Mouse (Mus musculus) lung, embryonic 14.5 days (tissue): ENCODE measurements at regions not wholly inside any gene's neighbourhood (a gene's known extent, or its start where the extent isn't known, plus 50 kb on each side); places are given as distances from the start of the nearest gene placed in this dataset.

Source experiments
- ATAC-seq: fragments of 200-750 bp; cut with Nextera tagmentation; 2 replicates; pipeline ENCODE4 v1.8.0; 2017; ENCODE audit warnings: mild to moderate bottlenecking, moderate TSS enrichment, moderate library complexity; ENCODE audit not compliant: insufficient read depth
- DNase-seq: peaks from one replicate; pipeline ENCODE4 v3.0.0-alpha.2; 2015
- H3K27ac ChIP-seq: fragments of 300-500 bp; sonication (generic); 2 replicates; pipeline ENCODE4 v1.5.1; 2014; ENCODE audit warnings: low read depth, mild to moderate bottlenecking, moderate library complexity
- H3K27me3 ChIP-seq: fragments of 300-500 bp; sonication (generic); 2 replicates; pipeline ENCODE4 v1.6.1; 2014; ENCODE audit warnings: low read length, control low read depth; ENCODE audit not compliant: insufficient read depth
- H3K36me3 ChIP-seq: fragments of 300-500 bp; sonication (generic); 2 replicates; pipeline ENCODE4 v1.6.1; 2014; ENCODE audit warnings: control low read depth; ENCODE audit not compliant: insufficient read depth
- H3K4me1 ChIP-seq: fragments of 300-500 bp; sonication (generic); 2 replicates; pipeline ENCODE4 v1.6.1; 2014; ENCODE audit warnings: antibody characterized with exemption, control low read depth; ENCODE audit not compliant: insufficient read depth
- H3K4me2 ChIP-seq: fragments of 300-500 bp; sonication (generic); 2 replicates; pipeline ENCODE4 v1.6.1; 2014; ENCODE audit warnings: mild to moderate bottlenecking
- H3K4me3 ChIP-seq: fragments of 300-500 bp; sonication (generic); 2 replicates; pipeline ENCODE4 v1.5.1; 2014; ENCODE audit warnings: low read depth, low read length
- H3K9ac ChIP-seq: fragments of 300-500 bp; sonication (generic); 2 replicates; pipeline ENCODE4 v1.6.1; 2014
- H3K9me3 ChIP-seq: fragments of 300-500 bp; sonication (generic); 2 replicates; pipeline ENCODE4 v1.6.1; 2016; ENCODE audit warnings: low read depth, low read length, control low read depth
- CTCF ChIP-seq: IDR thresholded peaks from 2 replicates; pipeline ENCODE4 v1.5.1; 2016; ENCODE audit warnings: antibody characterized with exemption, low read depth
- WGBS: fragments of 180-500 bp; shearing (Covaris S2); extraction: QIAGEN DNeasy Blood & Tissue Kit; methylation state at CpG from one replicate; pipeline ENCODE4 v1.1.7; 2014; 5-methylcytosine and 5-hydroxymethylcytosine counted together

GRCm38 (mm10) chr4:21532186-21532585, 153.6 kb downstream of the Prdm13 start:
- H3K4me3 ChIP-seq: no peak overlapping the region
- TF ChIP-seq CTCF: no peak
- H3K4me1 ChIP-seq: no peaks in the 10 kb centered on the region
- H3K36me3 ChIP-seq: no peaks in the 10 kb centered on the region
- H3K27ac ChIP-seq: no peak overlapping the region
- H3K9me3 ChIP-seq: no peaks in the 10 kb centered on the region
- no peak for ATAC-seq
- H3K9ac ChIP-seq: no peak overlapping the region
- no peak overlapping the region for H3K4me2 ChIP-seq
- WGBS: 63% methylated on average over 4 of the region's 4 CpGs
- no peaks in the 10 kb centered on the region for H3K27me3 ChIP-seq
- DNase-seq: no peak
